Mouse (Mus musculus): Measurements from ENCODE around the gene Gse1. TPM values are rescaled to one million over a fixed set of nuclear protein-coding genes. Genes with fewer than 3 reads are reported as not detected.

Gse1 gene
- total RNA-seq, 4 experiments from 2014 or later, result 71.5 to 78.0 (median 73.1) TPM

- no peak for DNase-seq (ENCODE audit: low spot score in 2 of 2)
These were observed 6.6 kb downstream of the Gse1 start for GRCm38 (mm10) chr8:120234866-120235265.

GRCm38 (mm10) chr8:120243222-120243621 lies 15.0 kb downstream of the Gse1 start:
- no peak for DNase-seq (ENCODE audit: low spot score in 2 of 2)

GRCm38 (mm10) chr8:120243916-120244451 lies 15.7 kb downstream of the Gse1 start:
- no peak for DNase-seq (ENCODE audit: low spot score in 2 of 2)

- DNase-seq (ENCODE audit: low spot score in 2 of 2), result no peak
These were observed 16.3 kb downstream of the Gse1 start for GRCm38 (mm10) chr8:120244553-120244952.

- no peak for DNase-seq (ENCODE audit: low spot score in 2 of 2)
These were observed 19.4 kb downstream of the Gse1 start for GRCm38 (mm10) chr8:120247618-120248017.

DNA sequence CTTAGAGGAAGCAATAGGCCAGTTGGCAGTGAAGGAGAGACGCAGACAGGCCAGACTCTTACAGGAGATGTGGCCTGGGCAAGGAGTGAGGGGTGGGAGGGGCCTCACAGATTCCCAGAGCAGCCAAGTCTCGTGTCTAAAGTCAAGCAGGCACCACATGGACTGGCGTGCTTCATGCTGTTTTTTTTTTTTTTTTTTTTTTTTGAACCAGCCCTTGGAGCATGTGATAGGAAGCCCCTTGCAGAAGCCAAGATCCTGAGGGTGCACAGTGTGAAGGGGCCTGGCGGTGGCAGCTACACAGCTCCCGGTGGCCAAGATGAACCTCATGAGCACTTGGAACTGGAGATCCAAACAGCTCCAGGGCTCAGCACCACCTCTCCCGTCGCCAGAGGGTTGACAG lies 19.8 kb downstream of the Gse1 start:
- DNase-seq (ENCODE audit: low spot score in 2 of 2), result no peak

DNA sequence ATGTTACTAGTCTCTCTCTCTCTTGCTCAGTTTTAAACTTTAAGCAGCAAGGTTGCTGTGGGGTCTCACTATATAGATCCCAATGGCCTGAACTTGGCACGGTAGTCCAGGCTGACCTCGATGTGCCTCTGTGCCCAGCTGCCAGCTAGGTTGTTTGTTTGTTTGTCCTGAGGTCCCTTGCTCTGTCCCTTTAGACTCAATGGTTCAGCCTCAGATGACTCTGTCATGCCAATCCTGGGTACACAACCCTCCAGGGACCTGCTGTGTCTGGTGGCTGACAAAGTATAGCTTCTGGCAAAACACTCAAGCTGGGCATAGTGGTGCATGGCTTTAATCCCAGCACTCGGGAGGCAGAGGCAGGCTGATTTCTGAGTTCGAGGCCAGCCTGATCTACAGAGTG lies 20.2 kb downstream of the Gse1 start:
- DNase-seq (ENCODE audit: low spot score in 2 of 2), result no peak

DNA sequence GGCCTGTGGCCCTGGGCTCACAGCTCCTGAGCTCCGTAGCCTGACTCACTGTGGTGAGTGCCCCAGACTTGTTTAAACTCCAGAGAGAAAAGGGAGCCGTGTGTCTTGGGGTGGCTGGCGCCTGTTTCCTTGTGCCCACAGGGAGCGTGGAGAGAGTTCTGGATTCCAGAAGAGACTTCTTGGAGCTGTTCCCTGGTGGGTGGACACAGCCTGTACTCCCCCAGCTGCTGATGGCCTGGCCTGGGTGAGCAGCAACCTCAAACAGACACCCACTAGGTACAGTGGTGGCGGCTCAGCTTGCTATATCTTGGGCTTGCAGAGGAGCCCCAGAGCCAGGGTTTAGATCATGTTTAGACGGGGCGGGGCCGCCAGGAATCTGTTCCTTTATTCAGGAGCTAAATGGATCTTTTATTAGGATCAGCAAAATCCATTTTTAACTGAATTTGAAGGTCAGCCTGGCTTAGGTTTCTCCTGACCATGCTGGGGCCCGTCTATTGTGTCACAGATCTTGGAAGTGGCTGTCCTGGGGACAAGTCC lies 21.6 kb downstream of the Gse1 start:
- DNase-seq (ENCODE audit: low spot score in 2 of 2), result peak in 1 of 2 experiments; percentile 12

GRCm38 (mm10) chr8:120250750-120251410 lies 22.6 kb downstream of the Gse1 start:
- DNase-seq (ENCODE audit: low spot score in 2 of 2), result no peak

DNA sequence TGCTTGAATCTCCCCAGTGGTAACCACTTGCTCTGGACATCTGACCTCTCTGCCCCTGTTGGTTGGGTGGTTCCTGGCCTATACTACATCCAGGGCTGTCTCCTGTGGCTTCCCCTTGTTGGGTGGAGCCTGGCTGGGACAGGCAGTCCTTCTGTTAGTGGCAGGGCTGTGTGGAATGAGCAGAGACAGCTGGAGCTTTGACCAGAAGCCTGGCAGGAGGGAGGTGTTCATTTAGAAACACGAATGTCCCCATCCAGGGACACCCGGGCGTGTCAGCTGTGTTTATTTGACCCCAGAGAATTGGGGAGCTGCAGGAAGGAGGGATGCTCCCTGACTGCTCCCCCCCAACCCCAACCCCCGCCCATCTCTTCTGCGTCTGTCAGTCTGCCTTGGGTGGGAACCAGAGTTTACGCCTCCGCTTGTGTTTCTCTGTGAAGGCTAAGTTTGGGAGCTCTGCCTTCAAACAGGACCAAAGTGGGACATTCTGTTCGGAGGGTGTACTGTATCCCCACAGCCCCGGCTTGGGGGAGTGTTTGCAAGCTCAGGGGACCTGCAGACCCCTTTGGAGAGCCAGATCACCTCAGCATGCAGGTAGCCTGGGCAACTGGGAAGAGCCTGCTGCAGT lies 23.3 kb downstream of the Gse1 start:
- DNase-seq (ENCODE audit: low spot score in 2 of 2), result no peak

DNA sequence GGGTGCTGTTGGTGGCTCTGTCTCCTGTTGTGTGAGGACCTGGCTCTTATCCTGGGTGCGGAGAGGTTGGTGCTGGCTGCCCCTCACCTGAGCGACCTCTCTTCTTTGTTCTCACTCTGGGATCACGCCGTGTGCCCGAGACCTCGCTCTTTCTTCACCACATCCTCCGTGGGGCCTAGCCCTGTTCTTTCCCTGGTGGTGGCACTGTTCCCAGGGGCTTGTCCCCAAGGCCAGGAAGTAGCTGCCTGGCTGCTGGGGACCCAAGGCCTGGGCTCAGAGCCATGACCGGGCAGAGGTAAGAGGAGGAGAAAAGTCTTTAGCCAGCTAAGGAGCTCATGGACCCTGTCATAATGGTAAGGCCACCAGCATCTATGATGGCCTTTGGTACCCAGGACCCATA lies 25.4 kb downstream of the Gse1 start:
- no peak for DNase-seq (ENCODE audit: low spot score in 2 of 2)

- no peak for DNase-seq (ENCODE audit: low spot score in 2 of 2)
These were observed 27.2 kb downstream of the Gse1 start for GRCm38 (mm10) chr8:120255406-120255987.

DNA sequence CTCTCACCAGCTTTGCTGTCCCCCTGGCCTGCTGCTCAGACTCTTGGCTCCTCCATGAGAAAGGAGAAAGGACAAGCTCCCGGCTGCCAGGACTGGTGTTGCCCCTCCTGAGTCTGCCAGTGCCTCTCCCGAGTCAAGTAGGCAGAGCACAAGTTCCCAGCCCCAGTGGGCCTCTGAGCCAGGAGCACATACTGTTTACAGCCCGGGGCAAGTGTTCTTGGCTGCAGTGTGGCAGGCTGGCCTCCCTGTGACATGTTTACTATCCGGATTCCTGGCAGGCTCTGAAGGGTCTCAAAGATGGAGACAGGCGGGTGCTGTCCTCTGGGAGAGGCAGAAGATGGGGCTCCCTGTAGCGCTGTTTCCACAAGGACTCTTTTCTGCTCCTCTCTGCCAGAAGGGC lies 28.7 kb downstream of the Gse1 start:
- DNase-seq (ENCODE audit: low spot score in 2 of 2), result no peak

DNA sequence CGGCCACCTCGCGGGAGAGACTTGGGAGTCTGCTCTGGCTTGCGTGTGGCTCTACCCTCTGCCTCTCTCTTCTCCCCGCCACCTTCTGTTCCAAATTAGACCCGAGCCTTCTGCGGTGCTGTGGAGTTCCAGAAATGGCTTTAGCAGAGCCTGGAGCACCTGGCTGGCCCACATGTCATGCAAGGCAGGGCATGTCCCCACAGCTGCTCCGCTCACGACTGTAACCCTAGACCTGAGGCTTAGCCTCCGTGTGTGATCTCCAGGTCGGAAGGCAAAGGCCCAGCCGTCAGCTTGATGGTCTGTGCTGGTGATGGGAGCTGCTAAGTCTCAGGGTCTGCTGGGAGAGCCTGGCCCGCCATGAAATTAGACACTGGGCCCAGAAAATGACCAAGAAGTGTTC lies 30.9 kb downstream of the Gse1 start:
- no peak for DNase-seq (ENCODE audit: low spot score in 2 of 2)

DNA sequence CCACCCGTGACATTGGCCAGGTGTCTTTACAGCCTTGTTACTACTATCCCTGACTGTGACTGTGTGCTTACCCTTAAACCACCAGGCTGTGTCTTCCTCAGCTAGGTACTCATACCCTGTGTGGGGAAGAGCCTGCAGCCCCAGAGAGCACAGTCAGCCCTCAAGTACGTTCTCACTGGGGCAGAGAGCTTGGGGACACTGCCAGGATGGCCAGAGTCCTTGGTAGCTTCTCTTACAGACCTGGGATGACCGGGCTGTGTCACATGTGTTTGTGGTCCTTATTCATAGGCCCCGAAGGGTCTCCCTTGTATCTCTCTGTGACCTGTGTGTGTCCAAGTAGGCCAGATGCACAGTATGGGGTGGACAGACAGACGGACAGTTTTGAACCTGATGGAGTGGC lies 32.4 kb downstream of the Gse1 start:
- no peak for DNase-seq (ENCODE audit: low spot score in 2 of 2)

- DNase-seq (ENCODE audit: low spot score in 2 of 2), result no peak
These were observed 33.3 kb downstream of the Gse1 start for GRCm38 (mm10) chr8:120261338-120262120.

- DNase-seq (ENCODE audit: low spot score in 2 of 2), result no peak
These were observed 35.6 kb downstream of the Gse1 start for GRCm38 (mm10) chr8:120263879-120264278.

- DNase-seq (ENCODE audit: low spot score in 2 of 2), result peak in 1 of 2 experiments; percentile 7
These were observed 36.2 kb downstream of the Gse1 start for GRCm38 (mm10) chr8:120264388-120264943.

- peak; percentile 67 to 86 for DNase-seq (ENCODE audit: low spot score in 2 of 2)
These were observed 36.7 kb downstream of the Gse1 start for GRCm38 (mm10) chr8:120264944-120265453.

DNA sequence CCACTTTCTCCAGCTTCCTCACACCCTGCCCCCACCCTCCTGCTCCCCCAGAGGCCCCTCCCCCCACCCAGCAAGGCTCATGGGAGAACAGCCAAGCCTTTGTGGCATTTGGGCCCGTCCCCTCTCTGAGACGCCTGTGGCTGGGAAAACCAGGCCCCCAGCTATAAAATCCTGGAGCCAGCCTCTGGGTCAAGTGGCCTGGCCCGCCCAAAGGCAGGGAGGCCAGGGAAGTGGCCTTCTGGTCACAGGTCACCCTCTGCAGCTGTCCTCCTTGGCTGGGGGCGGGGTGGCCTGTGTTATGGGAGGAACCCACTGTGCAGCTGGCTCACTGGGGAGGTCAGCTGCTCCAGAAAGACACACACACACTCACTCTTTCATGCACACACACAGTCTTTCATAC lies 37.2 kb downstream of the Gse1 start:
- peak in 1 of 2 experiments; percentile 57 for DNase-seq (ENCODE audit: low spot score in 2 of 2)

DNA sequence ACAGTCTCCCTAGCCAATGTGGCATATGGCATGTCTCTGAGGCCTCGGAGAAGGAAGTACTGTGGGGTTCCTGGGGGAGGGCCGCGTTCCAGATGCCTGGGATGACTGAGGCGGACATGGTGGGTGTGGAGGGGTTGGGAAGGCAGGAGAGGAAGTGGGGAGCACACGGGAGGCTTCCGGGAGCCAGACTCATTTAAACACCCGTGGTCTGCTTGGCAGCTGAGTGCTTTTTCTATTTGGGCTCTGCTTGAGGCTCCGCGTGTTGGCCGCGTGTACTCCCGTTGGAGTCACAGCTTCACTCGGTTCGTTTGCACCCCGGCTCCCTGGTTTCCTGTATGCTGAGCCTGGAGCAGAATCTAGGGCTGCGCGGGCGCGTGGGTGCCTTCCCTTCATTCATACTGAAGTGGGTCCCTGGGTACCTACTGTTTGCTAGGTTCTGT lies 40.3 kb downstream of the Gse1 start:
- no peak for DNase-seq (ENCODE audit: low spot score in 2 of 2)

Data from left cerebral cortex, adult 8-10 months (tissue).